Comparison of ENCODE assay signal across 7 mouse cellular contexts in genomic region chr4:132747664-132748259, GRCm38 (mm10). TPM values are rescaled to one million over a fixed set of nuclear protein-coding genes. Genes with fewer than 3 reads are reported as not detected.
DNase-seq lines count a peak whose midpoint lies in the region; ATAC-seq lines count a peak whose summit lies in the region.

No protein-coding gene starts in this region.

- no peaks in the 10 kb centered on the region for H3K27me3 ChIP-seq in embryonic facial prominence, embryonic 12.5 days
- no peaks in the 10 kb centered on the region for H3K27me3 ChIP-seq in lung, embryonic 16.5 days (ENCODE audit: control insufficient read depth, insufficient read depth, low read depth, low read length)
- H3K27me3 ChIP-seq in stomach, embryonic 16.5 days (ENCODE audit: control insufficient read depth, insufficient read depth, low read length) = no peaks in the 10 kb centered on the region

- peak overlapping the region; percentile 11; the same call in 1 of the 2 replicates for H3K27ac ChIP-seq in embryonic facial prominence, embryonic 12.5 days
- H3K27ac ChIP-seq in lung, embryonic 16.5 days (ENCODE audit: low read length) = peak overlapping the region; percentile 65
- peak overlapping the region; percentile 46; the same call in 1 of the 2 replicates for H3K27ac ChIP-seq in stomach, embryonic 16.5 days (ENCODE audit: low read length)

- WGBS in embryonic facial prominence, embryonic 12.5 days = 55% methylated on average over 9 of the region's 9 CpGs
- 29% methylated on average over 9 of the region's 9 CpGs for WGBS in lung, embryonic 16.5 days
- 42% methylated on average over 9 of the region's 9 CpGs for WGBS in stomach, embryonic 16.5 days

- no peaks in the 10 kb centered on the region for H3K36me3 ChIP-seq in embryonic facial prominence, embryonic 12.5 days
- no peaks in the 10 kb centered on the region for H3K36me3 ChIP-seq in lung, embryonic 16.5 days (ENCODE audit: control insufficient read depth, insufficient read depth, low read length)
- H3K36me3 ChIP-seq in stomach, embryonic 16.5 days (ENCODE audit: control insufficient read depth, insufficient read depth, low read length) = no peaks in the 10 kb centered on the region

- no peak overlapping the region; the same call in 1 of the 2 replicates for H3K9ac ChIP-seq in embryonic facial prominence, embryonic 12.5 days
- peak overlapping the region; percentile 44 for H3K9ac ChIP-seq in lung, embryonic 16.5 days (ENCODE audit: low read length)
- no peak overlapping the region for H3K9ac ChIP-seq in stomach, embryonic 16.5 days (ENCODE audit: low read length)

- DNase-seq in R1 (ENCODE audit: low read depth, low spot score) = peak; percentile 59
- peak; percentile 46 for DNase-seq in kidney, adult 18-20 months
- DNase-seq in embryo, embryonic 11 days = no peak
- DNase-seq in layer of hippocampus, adult 18-20 months (ENCODE audit: low spot score in 2 of 2) = no peak

- ATAC-seq in embryonic facial prominence, embryonic 12.5 days (ENCODE audit: insufficient number of reproducible peaks, insufficient read depth, low FRiP score, low TSS enrichment) = no peak
- ATAC-seq in lung, embryonic 16.5 days (ENCODE audit: low read depth) = peak; percentile 69
- ATAC-seq in stomach, embryonic 16.5 days (ENCODE audit: insufficient read depth, low FRiP score) = peak; percentile 72; the same call in 1 of the 2 replicates

- H3K9me3 ChIP-seq in embryonic facial prominence, embryonic 12.5 days = no peaks in the 10 kb centered on the region
- no peaks in the 10 kb centered on the region for H3K9me3 ChIP-seq in lung, embryonic 16.5 days (ENCODE audit: control insufficient read depth, low read length)
- no peaks in the 10 kb centered on the region for H3K9me3 ChIP-seq in stomach, embryonic 16.5 days (replicated peaks; ENCODE audit: control insufficient read depth, low read length)

- H3K4me2 ChIP-seq in embryonic facial prominence, embryonic 12.5 days (replicated peaks) = no peak overlapping the region
- peak overlapping the region; percentile 37 for H3K4me2 ChIP-seq in lung, embryonic 16.5 days (ENCODE audit: low read depth, low read length)
- H3K4me2 ChIP-seq in stomach, embryonic 16.5 days (ENCODE audit: low read depth, low read length) = peak overlapping the region; percentile 35; the same call in 1 of the 2 replicates

- H3K4me1 ChIP-seq in embryonic facial prominence, embryonic 12.5 days = no peaks in the 10 kb centered on the region
- no peaks in the 10 kb centered on the region for H3K4me1 ChIP-seq in lung, embryonic 16.5 days (replicated peaks; ENCODE audit: control insufficient read depth, insufficient read depth, low read length)
- H3K4me1 ChIP-seq in stomach, embryonic 16.5 days (ENCODE audit: control insufficient read depth, insufficient read depth, low read length) = no peaks in the 10 kb centered on the region

- H3K4me3 ChIP-seq in embryonic facial prominence, embryonic 12.5 days = no peak overlapping the region
- peak overlapping the region; percentile 32 for H3K4me3 ChIP-seq in lung, embryonic 16.5 days (ENCODE audit: low read length)
- peak overlapping the region; percentile 10; the same call in 1 of the 2 replicates for H3K4me3 ChIP-seq in stomach, embryonic 16.5 days (replicated peaks; ENCODE audit: low read length)

RNA-seq across cellular contexts. Expression of gene Smpdl3b, which starts 9.3 kb away (rescaled TPM):
- polyA plus RNA-seq in embryonic facial prominence, embryonic 12.5 days (2016; fragmentation: Nextera tagmentation; extraction: Ambion mirVana) = 3.9 and 4.2 TPM in 2 replicates
- 6.0 and 6.2 TPM in 2 replicates for polyA plus RNA-seq in lung, embryonic 16.5 days (2015; fragmentation: Nextera tagmentation; extraction: Ambion mirVana)
- polyA plus RNA-seq in stomach, embryonic 16.5 days (2015; fragmentation: Nextera tagmentation; extraction: Ambion mirVana) = 5.3 and 6.3 TPM in 2 replicates
- total RNA-seq in layer of hippocampus, adult 18-20 months (2021) = 1 to 10 TPM; 3.6 to 4.8 TPM

RNA-seq across cellular contexts. Expression of gene Xkr8, which starts 15.4 kb away (rescaled TPM):
- 6.6 and 7.1 TPM in 2 replicates for polyA plus RNA-seq in embryonic facial prominence, embryonic 12.5 days (2016; fragmentation: Nextera tagmentation; extraction: Ambion mirVana)
- polyA plus RNA-seq in lung, embryonic 16.5 days (2015; fragmentation: Nextera tagmentation; extraction: Ambion mirVana) = 6.6 and 6.8 TPM in 2 replicates
- polyA plus RNA-seq in stomach, embryonic 16.5 days (2015; fragmentation: Nextera tagmentation; extraction: Ambion mirVana) = 4.9 and 6.0 TPM in 2 replicates
- 1 to 10 TPM; 4.0 to 5.2 TPM for total RNA-seq in layer of hippocampus, adult 18-20 months (2021)

RNA-seq across cellular contexts. Expression of gene Rpa2, which starts 20.4 kb away (rescaled TPM):
- polyA plus RNA-seq in embryonic facial prominence, embryonic 12.5 days (2016; fragmentation: Nextera tagmentation; extraction: Ambion mirVana) = 133 and 138 TPM in 2 replicates
- polyA plus RNA-seq in lung, embryonic 16.5 days (2015; fragmentation: Nextera tagmentation; extraction: Ambion mirVana) = 97.9 and 103 TPM in 2 replicates
- polyA plus RNA-seq in stomach, embryonic 16.5 days (2015; fragmentation: Nextera tagmentation; extraction: Ambion mirVana) = 67.0 and 75.3 TPM in 2 replicates
- 10 to 100 TPM; 14.4 to 16.4 TPM for total RNA-seq in layer of hippocampus, adult 18-20 months (2021)

RNA-seq across cellular contexts. Expression of gene Themis2, which starts 48.4 kb away (rescaled TPM):
- polyA plus RNA-seq in embryonic facial prominence, embryonic 12.5 days (2016; fragmentation: Nextera tagmentation; extraction: Ambion mirVana) = 0.59 and 0.72 TPM in 2 replicates
- 1.3 and 1.5 TPM in 2 replicates for polyA plus RNA-seq in lung, embryonic 16.5 days (2015; fragmentation: Nextera tagmentation; extraction: Ambion mirVana)
- 1.4 and 1.8 TPM in 2 replicates for polyA plus RNA-seq in stomach, embryonic 16.5 days (2015; fragmentation: Nextera tagmentation; extraction: Ambion mirVana)
- 1 to 10 TPM in 1 of 2 experiments, under 1 TPM in 1; 0.43 to 1.1 TPM for total RNA-seq in layer of hippocampus, adult 18-20 months (2021)

Comparison
In these comparisons a context has a peak if more than half of its experiments do, and no peak if none do; other contexts are left out.
1. DNase-seq: peak in R1 (single experiment) and kidney, adult 18-20 months (single experiment); none in embryo, embryonic 11 days (single experiment) and layer of hippocampus, adult 18-20 months (0 of 2).
2. H3K27ac ChIP-seq: peak in every context shown above with its lines; median percentile 65 in lung, embryonic 16.5 days; 46 in stomach, embryonic 16.5 days; 11 in embryonic facial prominence, embryonic 12.5 days.